Mouse (Mus musculus): ENCODE data around the gene Cyb5r3.

DNA sequence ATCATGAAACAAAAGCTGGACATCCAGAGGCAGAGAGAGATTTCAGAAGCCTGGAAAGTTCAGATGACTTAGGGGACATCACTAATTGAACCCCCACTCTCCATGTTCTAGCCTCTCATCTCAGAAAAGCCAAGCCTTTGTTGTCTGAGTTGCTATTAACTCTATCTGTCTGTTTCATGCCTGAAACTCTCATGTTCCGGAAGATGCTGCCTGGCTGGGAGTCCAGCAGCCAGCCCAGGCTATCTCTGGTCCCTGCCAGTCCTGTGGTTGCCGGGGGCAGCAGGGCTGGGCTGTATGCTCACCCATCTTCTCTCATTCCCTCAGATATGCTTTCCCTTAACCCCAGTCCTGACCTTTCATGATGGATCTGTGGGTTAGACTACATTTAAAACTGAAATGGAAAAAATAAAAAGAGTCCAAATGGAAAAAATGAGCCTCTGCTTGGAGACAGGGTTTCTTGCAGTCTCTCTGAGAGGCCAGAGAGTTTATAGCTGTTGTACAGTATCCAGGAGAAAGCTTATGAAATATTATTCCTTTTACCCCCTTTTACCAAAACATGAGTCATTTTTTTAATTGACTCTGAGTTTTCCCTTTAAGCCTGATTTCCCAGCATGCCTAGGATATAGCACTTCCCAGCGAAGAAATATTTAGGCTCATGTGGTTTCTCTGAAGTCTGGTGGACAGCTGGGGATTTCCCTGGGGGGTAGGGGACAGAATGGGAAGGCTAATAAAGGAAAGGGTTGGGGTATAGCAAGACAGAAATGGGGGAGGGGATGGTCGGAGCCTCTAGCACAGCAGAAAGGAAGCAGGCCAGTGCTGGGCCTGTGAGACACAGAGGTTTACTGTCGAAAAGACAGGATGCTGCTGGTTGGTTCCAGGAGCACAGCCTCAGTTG, 43.2 kb upstream of the Cyb5r3 start:
- TF ChIP-seq UBTF (IDR thresholded peaks at IDR 0.05; ENCODE audit: borderline replicate concordance, insufficient read depth, low read depth, low read length): no peak
- TF ChIP-seq GATA1 (IDR thresholded peaks at IDR 0.05; ENCODE audit: low read depth, low read length): no peak
- no peak for TF ChIP-seq ZC3H11A (IDR thresholded peaks at IDR 0.05; ENCODE audit: low read depth, low read length)
- TF ChIP-seq MAFK (IDR thresholded peaks at IDR 0.05; ENCODE audit: borderline replicate concordance, low read depth, low read length): no peak
- no peak for TF ChIP-seq POLR2A (IDR thresholded peaks at IDR 0.05; ENCODE audit: control insufficient read depth in 1 of 2, insufficient read depth in 1 of 2, low read depth in 1 of 2, low read length in 2 of 2, poor library complexity in 1 of 2)
- TF ChIP-seq GABPA (IDR thresholded peaks at IDR 0.05; ENCODE audit: low read depth, low read length): no peak
- TF ChIP-seq CTCF (IDR thresholded peaks at IDR 0.05 in 2 of 3, conservative IDR thresholded peaks at IDR 0.05 in 1 of 3; ENCODE audit: control insufficient read depth in 1 of 3, insufficient read depth in 1 of 3, low read depth in 2 of 3, low read length in 3 of 3, poor library complexity in 1 of 3, severe bottlenecking in 1 of 3): no peak
- no peak for TF ChIP-seq SIN3A (IDR thresholded peaks at IDR 0.05; ENCODE audit: low read length)
- TF ChIP-seq CHD2 (IDR thresholded peaks at IDR 0.05; ENCODE audit: low read length): no peak
- no peak for TF ChIP-seq CHD1 (IDR thresholded peaks at IDR 0.05; ENCODE audit: low read depth, low read length)
- no peak for TF ChIP-seq ZKSCAN1 (IDR thresholded peaks at IDR 0.05; ENCODE audit: low read depth, low read length)
- no peak for TF ChIP-seq RAD21 (IDR thresholded peaks at IDR 0.05; ENCODE audit: low read depth, low read length)
- TF ChIP-seq USF1 (IDR thresholded peaks at IDR 0.05; ENCODE audit: low read depth, low read length): no peak
